Mouse (Mus musculus) MEL (cell line): Measurements from ENCODE around the gene Agap2. TPM values are rescaled to one million over a fixed set of nuclear protein-coding genes. Genes with fewer than 3 reads are reported as not detected.

Source experiments
- DNase-seq: peaks from one replicate; pipeline ENCODE4 v3.0.0; 2011; ENCODE audit warnings: low read depth, low spot score
- H3K27ac ChIP-seq: 2 replicates; pipeline ENCODE4 v1.5.1; 2012; ENCODE audit warnings: low read depth, mild to moderate bottlenecking, control low read depth, low read length, moderate library complexity; ENCODE audit not compliant: control insufficient read depth
- H3K27me3 ChIP-seq, 2 experiments: fragments of 150-350 bp in 1 of 2; sonication (generic) in 1 of 2; 2 replicates each; pipeline ENCODE4 v1.6.1; 2012; ENCODE audit warnings: low read length in 2 of 2, mild to moderate bottlenecking in 2 of 2, improper control_type of control experiment in 1 of 2, moderate library complexity in 1 of 2; ENCODE audit not compliant: insufficient read depth in 2 of 2, control insufficient read depth in 1 of 2
- H3K36me3 ChIP-seq, 2 experiments: 2 replicates each; pipeline ENCODE4 v1.6.1; 2012 to 2014; ENCODE audit warnings: low read length in 2 of 2, improper control_type of control experiment in 1 of 2, inconsistent platforms in 1 of 2, mild to moderate bottlenecking in 1 of 2; ENCODE audit not compliant: insufficient read depth in 2 of 2, control insufficient read depth in 1 of 2
- H3K4me1 ChIP-seq, 2 experiments: fragments of 150-350 bp in 1 of 2; sonication (generic) in 1 of 2; 2 replicates each; pipeline ENCODE4 v1.6.1; 2012; ENCODE audit warnings: low read length in 2 of 2, improper control_type of control experiment in 1 of 2, mild to moderate bottlenecking in 1 of 2; ENCODE audit not compliant: insufficient read depth in 2 of 2, control insufficient read depth in 1 of 2
- H3K4me3 ChIP-seq, 2 experiments: fragments of 150-350 bp in 1 of 2; sonication (generic) in 1 of 2; 2 replicates each; pipeline ENCODE4 v1.5.1; 2012; ENCODE audit warnings: low read depth in 2 of 2, low read length in 2 of 2, mild to moderate bottlenecking in 2 of 2, moderate library complexity in 2 of 2, control low read depth in 1 of 2, improper control_type of control experiment in 1 of 2; ENCODE audit not compliant: control insufficient read depth in 1 of 2, insufficient read depth in 1 of 2
- H3K79me2 ChIP-seq: 2 replicates; pipeline ENCODE4 v1.6.1; 2012; ENCODE audit warnings: mild to moderate bottlenecking, low read length, moderate library complexity; ENCODE audit not compliant: control insufficient read depth, poor library complexity, insufficient read depth
- H3K9ac ChIP-seq: 2 replicates; pipeline ENCODE4 v1.6.1; 2012; ENCODE audit warnings: low read depth, mild to moderate bottlenecking, control low read depth, low read length, moderate library complexity; ENCODE audit not compliant: control insufficient read depth, poor library complexity, severe bottlenecking
- H3K9me3 ChIP-seq: fragments of 150-350 bp; sonication (generic); replicated peaks from 2 replicates; pipeline ENCODE4 v1.6.1; 2012; ENCODE audit warnings: mild to moderate bottlenecking, low read length, improper control_type of control experiment, moderate library complexity; ENCODE audit not compliant: insufficient read depth
- CHD1 ChIP-seq: IDR thresholded peaks from 2 replicates; pipeline ENCODE4 v1.6.1; 2012; ENCODE audit warnings: low read depth, mild to moderate bottlenecking, inconsistent platforms, low read length, improper control_type of control experiment
- CHD2 ChIP-seq: IDR thresholded peaks from 2 replicates; pipeline ENCODE4 v1.6.1; 2011; ENCODE audit warnings: low read length, improper control_type of control experiment
- ELF1 ChIP-seq: IDR thresholded peaks from 2 replicates; pipeline ENCODE4 v1.6.1; 2014; ENCODE audit warnings: low read depth, mild to moderate bottlenecking, inconsistent platforms, low read length, improper control_type of control experiment, moderate library complexity
- ETS1 ChIP-seq: IDR thresholded peaks from 2 replicates; pipeline ENCODE4 v1.6.1; 2012; ENCODE audit warnings: low read depth, mild to moderate bottlenecking, inconsistent platforms, low read length, improper control_type of control experiment, moderate library complexity
- GABPA ChIP-seq: IDR thresholded peaks from 2 replicates; pipeline ENCODE4 v1.6.1; 2012; ENCODE audit warnings: low read depth, mild to moderate bottlenecking, inconsistent platforms, low read length, improper control_type of control experiment, moderate library complexity
- GATA1 ChIP-seq: IDR thresholded peaks from 2 replicates; pipeline ENCODE4 v1.6.1; 2011; ENCODE audit warnings: low read depth, low read length, improper control_type of control experiment
- KAT2A ChIP-seq: conservative IDR thresholded peaks from 2 replicates; pipeline ENCODE4 v1.6.1; 2012; ENCODE audit warnings: low read depth, low read length, improper control_type of control experiment, inconsistent platforms
- MAFK ChIP-seq: IDR thresholded peaks from 2 replicates; pipeline ENCODE4 v1.6.1; 2011; ENCODE audit warnings: low read depth, mild to moderate bottlenecking, low read length, improper control_type of control experiment, borderline replicate concordance
- MAX ChIP-seq: IDR thresholded peaks from 2 replicates; pipeline ENCODE4 v1.6.1; 2011; ENCODE audit warnings: low read length, improper control_type of control experiment
- MAZ ChIP-seq: IDR thresholded peaks from 2 replicates; pipeline ENCODE4 v1.6.1; 2012; ENCODE audit warnings: low read depth, mild to moderate bottlenecking, inconsistent platforms, low read length, improper control_type of control experiment
- MXI1 ChIP-seq: IDR thresholded peaks from 2 replicates; pipeline ENCODE4 v1.6.1; 2011; ENCODE audit warnings: mild to moderate bottlenecking, low read depth, low read length, improper control_type of control experiment
- MYB ChIP-seq: IDR thresholded peaks from 2 replicates; pipeline ENCODE4 v1.6.1; 2011; ENCODE audit warnings: mild to moderate bottlenecking, low read depth, low read length, improper control_type of control experiment
- MYC ChIP-seq: IDR thresholded peaks from 2 replicates; pipeline ENCODE4 v1.6.1; 2011; ENCODE audit warnings: low read depth, mild to moderate bottlenecking, low read length, improper control_type of control experiment, moderate library complexity
- NELFE ChIP-seq: IDR thresholded peaks from 2 replicates; pipeline ENCODE4 v1.6.1; 2011; ENCODE audit warnings: low read depth, low read length, improper control_type of control experiment
- NRF1 ChIP-seq: IDR thresholded peaks from 2 replicates; pipeline ENCODE4 v1.6.1; 2014; ENCODE audit warnings: low read depth, mild to moderate bottlenecking, inconsistent platforms, low read length, improper control_type of control experiment, moderate library complexity; ENCODE audit not compliant: poor library complexity, insufficient read depth, severe bottlenecking
- POLR2A ChIP-seq, 2 experiments: IDR thresholded peaks; 2 replicates each; pipeline ENCODE4 v1.6.1; 2011 to 2012; ENCODE audit warnings: low read length in 2 of 2, mild to moderate bottlenecking in 2 of 2, control low read depth in 1 of 2, improper control_type of control experiment in 1 of 2, low read depth in 1 of 2, moderate library complexity in 1 of 2; ENCODE audit not compliant: control insufficient read depth in 1 of 2, insufficient read depth in 1 of 2, poor library complexity in 1 of 2
- RAD21 ChIP-seq: IDR thresholded peaks from 2 replicates; pipeline ENCODE4 v1.6.1; 2011; ENCODE audit warnings: mild to moderate bottlenecking, low read depth, low read length, improper control_type of control experiment
- RCOR1 ChIP-seq: IDR thresholded peaks from 2 replicates; pipeline ENCODE4 v1.6.1; 2012; ENCODE audit warnings: low read depth, mild to moderate bottlenecking, inconsistent platforms, low read length, improper control_type of control experiment
- SIN3A ChIP-seq: IDR thresholded peaks from 2 replicates; pipeline ENCODE4 v1.6.1; 2012; ENCODE audit warnings: low read length, improper control_type of control experiment, inconsistent platforms
- TAL1 ChIP-seq: IDR thresholded peaks from 2 replicates; pipeline ENCODE4 v1.6.1; 2012; ENCODE audit warnings: mild to moderate bottlenecking, inconsistent platforms, low read length, moderate library complexity, mixed read lengths
- TBP ChIP-seq: IDR thresholded peaks from 2 replicates; pipeline ENCODE4 v1.8.0; 2011; ENCODE audit warnings: low read depth, low read length, improper control_type of control experiment
- TCF12 ChIP-seq: IDR thresholded peaks from 2 replicates; pipeline ENCODE4 v1.6.1; 2014; ENCODE audit warnings: low read depth, mild to moderate bottlenecking, inconsistent platforms, low read length, improper control_type of control experiment, moderate library complexity
- UBTF ChIP-seq: IDR thresholded peaks from 2 replicates; pipeline ENCODE4 v1.6.1; 2012; ENCODE audit warnings: low read depth, mild to moderate bottlenecking, inconsistent platforms, low read length, improper control_type of control experiment, moderate library complexity, borderline replicate concordance; ENCODE audit not compliant: insufficient read depth
- ZKSCAN1 ChIP-seq: IDR thresholded peaks from 2 replicates; pipeline ENCODE4 v1.6.1; 2012; ENCODE audit warnings: low read depth, mild to moderate bottlenecking, inconsistent platforms, low read length, improper control_type of control experiment, moderate library complexity
- ZMIZ1 ChIP-seq: IDR thresholded peaks from 2 replicates; pipeline ENCODE4 v1.6.1; 2012; ENCODE audit warnings: low read depth, mild to moderate bottlenecking, inconsistent platforms, low read length, improper control_type of control experiment, moderate library complexity
- ZNF384 ChIP-seq: IDR thresholded peaks from 2 replicates; pipeline ENCODE4 v1.6.1; 2012; ENCODE audit warnings: low read depth, mild to moderate bottlenecking, inconsistent platforms, low read length, improper control_type of control experiment
- polyA plus RNA-seq, 2 experiments: library from polyadenylated mRNA; stranded (reverse) in 1 of 2; unstranded in 1 of 2; fragments of >175 nt in 1 of 2; fragments of >200 nt in 1 of 2; gene quantifications; 2 replicates each; pipeline versions ENCODE4 v1.2.1 to v1.2.4; 2012; ENCODE audit warnings: low replicate concordance in 2 of 2, low read depth in 1 of 2; ENCODE audit not compliant: insufficient read length in 2 of 2, insufficient read depth in 1 of 2, missing spikeins in 1 of 2
- total RNA-seq: library from RNA; depleted of rRNA; stranded (reverse); fragments of 300-350 nt; gene quantifications from 2 replicates; pipeline ENCODE4 v1.2.3, GENCODE M21; 2012

Agap2 gene
- total and polyA plus RNA-seq, 3 experiments, result 0.04 to 0.46 TPM; not detected in 1

- Histone ChIP-seq H3K9ac (no peak overlapping the region), H3K4me1 (no peaks in the 10 kb centered on the region), H3K27ac (no peak overlapping the region), H3K27me3 (no peaks in the 10 kb centered on the region), H3K4me3 (no peak overlapping the region), H3K79me2 (no peaks in the 10 kb centered on the region)
- no peak for TF ChIP-seq TBP
- no peak for TF ChIP-seq ZNF384
- no peak for TF ChIP-seq GATA1
- no peak for TF ChIP-seq MYB
- TF ChIP-seq ELF1, result no peak
- TF ChIP-seq RCOR1, result no peak
- TF ChIP-seq MAFK, result no peak
- TF ChIP-seq CHD2, result no peak
- no peak for TF ChIP-seq MAZ
- no peak for TF ChIP-seq TAL1
- TF ChIP-seq CHD1, result no peak
- TF ChIP-seq MXI1, result no peak
- TF ChIP-seq RAD21, result no peak
- no peak for TF ChIP-seq NELFE
- TF ChIP-seq ZMIZ1, result no peak
- no peak for TF ChIP-seq MAX
- no peak for TF ChIP-seq MYC
- no peak for TF ChIP-seq GABPA
- TF ChIP-seq, all 39 proteins: peak for 0
- no peaks in the 10 kb centered on the region for H3K9me3 ChIP-seq
- DNase-seq, result no peak
- no peaks in the 10 kb centered on the region for H3K36me3 ChIP-seq
Observed at GRCm38 (mm10) chr10:127080901-127081780, 6.1 kb downstream of the Agap2 start.

GRCm38 (mm10) chr10:127081996-127082620 is 7.0 kb downstream of the Agap2 start:
- DNase-seq, result no peak
- TF ChIP-seq POLR2A (IDR thresholded peaks at IDR 0.05; ENCODE audit: control insufficient read depth in 1 of 2, insufficient read depth in 1 of 2, low read depth in 1 of 2, low read length in 2 of 2, poor library complexity in 1 of 2), result no peak
- no peak for TF ChIP-seq SIN3A
- TF ChIP-seq CHD2, result no peak
- TF ChIP-seq ZMIZ1, result no peak
- TF ChIP-seq TCF12, result no peak
- TF ChIP-seq ELF1, result no peak
- TF ChIP-seq UBTF, result no peak
- no peak for TF ChIP-seq ETS1
- no peak for TF ChIP-seq KAT2A
- no peak for TF ChIP-seq NRF1
- no peak for TF ChIP-seq ZKSCAN1
- no peaks in the 10 kb centered on the region for H3K79me2 ChIP-seq
- no peak overlapping the region for H3K9ac ChIP-seq
- no peaks in the 10 kb centered on the region for H3K27me3 ChIP-seq
- H3K27ac ChIP-seq, result no peak overlapping the region
- H3K9me3 ChIP-seq, result no peaks in the 10 kb centered on the region
- H3K4me1 ChIP-seq, result no peaks in the 10 kb centered on the region
- H3K4me3 ChIP-seq, result no peak overlapping the region
- no peaks in the 10 kb centered on the region for H3K36me3 ChIP-seq
